Mouse (Mus musculus) naive thymus-derived CD4-positive, alpha-beta T cell, adult 5 months (primary cell): ENCODE measurements around the gene Ank2. TPM values are rescaled to one million over a fixed set of nuclear protein-coding genes. Genes with fewer than 3 reads are reported as not detected.

ENCODE experiments used
- polyA plus RNA-seq: library from polyadenylated mRNA; unstranded; fragments of 100-300 nt; shearing (Covaris generic); gene quantifications from one replicate; pipeline ENCODE4 v1.2.1, GENCODE M21; 2017

The Ank2 gene
- polyA plus RNA-seq, result 0.78 TPM

DNA sequence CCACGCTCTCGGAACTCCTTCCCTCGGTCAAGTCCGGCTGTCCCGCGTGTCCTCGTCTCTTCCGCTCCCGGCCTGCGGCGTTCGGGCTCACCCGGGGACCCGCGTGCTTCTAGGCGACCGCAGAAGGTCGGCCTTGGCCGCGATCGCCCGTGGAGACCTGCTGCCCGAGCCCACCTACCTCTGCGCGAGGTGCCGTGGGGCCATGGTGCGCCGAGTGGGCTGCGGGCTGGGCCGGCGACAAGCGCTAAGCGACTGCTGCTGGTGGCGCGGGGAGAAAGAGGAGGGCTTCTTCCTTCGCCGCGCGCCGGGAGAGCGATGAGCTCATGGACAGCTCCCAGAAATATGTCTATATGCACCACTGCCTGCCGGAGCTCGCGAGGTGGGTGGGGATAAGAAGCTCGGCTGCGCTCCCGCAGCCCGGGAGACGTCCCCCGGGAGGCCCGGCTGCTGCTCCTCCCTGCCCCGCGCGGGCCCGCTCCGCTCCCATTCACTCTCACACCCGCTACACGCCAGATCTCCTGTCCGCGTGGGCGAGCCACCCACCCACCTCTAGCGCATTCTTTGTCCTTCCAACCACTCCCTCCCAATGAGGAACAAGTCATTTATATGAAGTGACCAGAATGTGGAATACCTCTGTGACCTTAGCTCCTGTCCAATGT is at the start of gene Ank2:
Gene Ank2 (minus strand): TSS at position 609 of the 659 bp plus-strand sequence.

Other genes with a start within 250 kb of the Ank2 start
- gene Larp7, start 54.0 kb upstream of the Ank2 start, polyA plus RNA-seq, result 79.8 TPM
- 3.6 TPM for gene Zgrf1, start 54.1 kb upstream of the Ank2 start, polyA plus RNA-seq
- gene Neurog2, start 133.8 kb upstream of the Ank2 start, polyA plus RNA-seq, result not detected